Mouse (Mus musculus): ENCODE measurements around the gene Pomp. TPM values are rescaled to one million over a fixed set of nuclear protein-coding genes. Genes with fewer than 3 reads are reported as not detected.

The Pomp gene
- 100 to 1,000 TPM; 143 to 148 TPM for total RNA-seq (2021)
- long read RNA-seq, experiment 1, transcript Pomp-201 (6 exons, 1,579 nt): major isoform, 99 of 110 reads
- long read RNA-seq, experiment 1, partial matches to known transcripts: 4 of 110 reads
- long read RNA-seq, experiment 1, other reads (novel, unspliced or antisense): 5 of 110 reads
- long read RNA-seq, experiment 2, transcript Pomp-201 (6 exons, 1,579 nt): major isoform, 135 of 142 reads
- long read RNA-seq, experiment 2, partial matches to known transcripts: 2 of 142 reads
- long read RNA-seq, experiment 2, other reads (novel, unspliced or antisense): 4 of 142 reads

DNA sequence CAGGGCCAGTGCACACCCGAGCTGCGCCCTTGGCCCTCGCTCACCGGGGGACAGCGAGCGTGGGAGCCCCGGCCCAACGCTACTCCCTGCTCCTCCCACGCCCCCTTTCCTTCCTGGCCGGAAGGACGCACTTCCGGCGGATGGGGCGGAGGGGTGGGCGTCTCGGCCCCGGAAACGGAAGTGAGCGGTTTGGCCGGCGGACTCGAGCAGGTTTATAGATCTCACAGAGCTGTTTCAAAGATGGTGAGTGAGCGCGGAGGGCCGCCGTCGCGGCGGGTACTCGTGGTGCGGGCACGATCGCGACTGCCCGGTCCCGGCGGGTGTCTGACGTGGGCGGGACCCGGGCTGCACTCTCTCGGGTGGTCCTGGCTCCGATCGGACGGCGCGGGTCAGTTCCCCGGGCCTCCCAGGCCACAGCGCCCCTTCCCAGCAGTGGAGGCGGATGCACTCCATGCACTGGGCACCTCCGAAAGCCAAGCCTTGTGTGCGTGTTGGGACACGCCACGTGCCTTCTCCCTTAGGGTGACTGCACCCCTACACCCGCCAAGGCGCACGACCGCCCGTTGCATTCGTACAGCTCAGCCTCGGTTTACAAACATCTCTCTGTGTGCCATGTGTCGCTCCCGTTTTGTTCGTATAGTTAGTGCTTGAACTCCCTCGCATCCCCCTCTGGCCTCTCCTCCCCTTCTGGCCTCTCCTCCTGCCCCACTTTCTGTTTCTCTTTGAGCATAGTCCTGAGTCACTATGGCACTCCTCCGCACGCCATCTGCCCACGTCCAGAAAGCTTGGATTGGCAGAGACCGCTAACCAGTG lies at the start of gene Pomp:
Gene Pomp (plus strand): TSS at position 13 of the 813 bp plus-strand sequence.
- peak; percentile 90 to 93 for DNase-seq (ENCODE audit: low spot score in 2 of 2)
- TF ChIP-seq CTCF (conservative IDR thresholded peaks at IDR 0.05): no peak
- H3K4me3 ChIP-seq: peak within 1 kb of the TSS; percentile 94
- peak within 1 kb of the TSS; percentile 96 for H3K27ac ChIP-seq

DNA sequence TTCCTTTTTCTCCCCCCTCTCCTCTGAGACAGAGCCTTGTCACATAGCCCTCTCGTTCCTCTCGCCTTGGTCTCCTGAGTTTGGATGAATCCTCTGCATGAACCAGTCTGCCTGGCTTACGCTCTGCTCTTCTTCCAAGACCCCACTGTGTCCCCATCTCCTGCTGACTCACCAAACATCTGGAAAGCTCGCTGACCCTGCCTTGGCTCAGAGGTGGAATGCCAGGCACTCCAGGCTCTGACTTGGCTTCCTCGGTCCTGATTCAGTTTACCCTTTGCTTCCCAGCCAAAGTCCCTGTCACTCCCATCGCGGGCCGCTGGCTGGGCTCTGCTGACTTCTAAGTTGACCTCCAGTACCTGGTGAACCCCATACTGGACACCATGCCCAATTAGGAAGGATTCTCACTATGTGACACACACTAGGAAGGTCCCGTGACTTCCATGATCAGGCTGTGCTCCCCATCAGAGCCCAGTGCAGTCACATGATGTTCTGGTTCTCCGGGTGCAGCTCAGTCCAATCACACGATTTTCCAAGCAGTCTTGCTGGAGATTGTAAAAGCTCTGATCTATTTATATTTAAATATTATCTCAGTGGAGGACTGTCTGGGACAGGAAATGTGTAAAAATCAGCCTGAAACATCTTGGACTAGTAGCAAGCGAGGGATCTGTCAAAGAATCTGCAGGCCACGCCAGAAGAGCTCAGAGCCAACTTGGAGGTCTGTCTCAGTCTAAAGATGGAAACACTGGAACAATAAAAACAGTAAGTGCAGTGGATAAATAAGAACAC lies 47.8 kb upstream of the Pomp start:
- Histone ChIP-seq H3K4me3 (no peak overlapping the region), H3K27ac (no peak overlapping the region)
- DNase-seq (ENCODE audit: low spot score in 2 of 2): no peak
- TF ChIP-seq CTCF (conservative IDR thresholded peaks at IDR 0.05): no peak

DNA sequence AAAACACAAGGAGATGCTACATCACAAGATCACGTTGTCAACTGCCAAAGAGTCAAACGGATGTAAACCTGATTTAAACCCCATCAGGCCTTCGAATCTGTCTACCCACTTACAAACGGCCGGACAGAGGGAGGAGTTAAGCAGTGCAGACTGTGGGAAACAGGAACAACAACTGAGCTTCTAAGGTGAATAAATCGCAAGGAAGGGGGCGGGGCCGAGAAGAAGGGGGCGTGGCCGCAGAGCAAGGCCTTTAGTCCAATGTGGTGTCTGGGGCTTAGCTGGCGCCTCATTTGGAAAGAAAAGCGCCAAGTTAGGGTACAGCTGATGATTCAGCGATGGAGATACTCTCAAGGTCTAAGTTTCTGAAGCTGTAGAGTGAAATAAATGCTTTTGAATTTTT lies 45.3 kb upstream of the Pomp start:
- DNase-seq (ENCODE audit: low spot score in 2 of 2): no peak
- TF ChIP-seq CTCF (conservative IDR thresholded peaks at IDR 0.05): no peak
- no peak overlapping the region for H3K27ac ChIP-seq

DNA sequence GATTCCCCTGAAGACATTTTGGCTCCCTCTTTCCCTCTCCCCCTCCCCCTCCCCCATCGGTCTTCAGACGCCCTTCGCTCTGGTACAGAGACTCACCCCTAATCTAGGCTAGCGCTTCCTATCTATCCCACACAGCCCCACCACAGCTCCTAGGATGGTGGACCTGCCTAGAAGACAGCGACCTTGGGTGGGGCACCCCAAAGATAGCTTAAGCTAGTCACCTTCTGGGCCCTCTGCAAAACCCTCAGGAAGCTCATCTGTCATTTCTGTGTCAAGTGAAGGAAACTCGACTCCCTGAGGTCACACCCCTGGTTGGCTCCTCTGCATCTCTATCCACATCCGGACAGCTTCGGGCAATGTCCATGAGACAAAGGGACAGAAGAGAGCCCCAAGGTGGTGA lies 44.7 kb upstream of the Pomp start:
- H3K27ac ChIP-seq: no peak overlapping the region
- no peak for DNase-seq (ENCODE audit: low spot score in 2 of 2)
- no peak overlapping the region for H3K4me3 ChIP-seq
- TF ChIP-seq CTCF (conservative IDR thresholded peaks at IDR 0.05): no peak

More for the DNA sequence above, 45.3 kb upstream of the Pomp start:
- no peak overlapping the region for H3K4me3 ChIP-seq

DNA sequence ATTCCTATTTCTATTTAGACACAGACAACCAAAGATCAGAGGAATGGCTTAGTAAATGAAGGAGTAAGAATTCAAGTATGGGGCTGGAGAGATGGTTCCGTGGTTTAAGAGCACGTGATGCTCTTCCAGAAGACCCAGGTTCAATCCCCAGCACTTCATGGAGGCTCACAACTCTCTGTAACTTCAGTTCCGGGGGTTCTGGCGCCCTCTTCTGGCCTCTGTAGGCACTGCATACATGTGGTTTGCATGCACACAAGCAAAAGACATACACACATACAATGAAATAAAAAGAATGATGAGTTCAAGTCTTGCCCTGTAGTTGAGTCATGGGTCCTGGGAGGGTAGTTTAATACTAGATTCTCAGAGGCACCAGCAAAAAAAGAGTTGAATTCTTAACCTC lies 43.8 kb upstream of the Pomp start:
- no peak overlapping the region for H3K4me3 ChIP-seq
- TF ChIP-seq CTCF (conservative IDR thresholded peaks at IDR 0.05): peak; percentile 52
- DNase-seq (ENCODE audit: low spot score in 2 of 2): no peak
- no peak overlapping the region for H3K27ac ChIP-seq

DNA sequence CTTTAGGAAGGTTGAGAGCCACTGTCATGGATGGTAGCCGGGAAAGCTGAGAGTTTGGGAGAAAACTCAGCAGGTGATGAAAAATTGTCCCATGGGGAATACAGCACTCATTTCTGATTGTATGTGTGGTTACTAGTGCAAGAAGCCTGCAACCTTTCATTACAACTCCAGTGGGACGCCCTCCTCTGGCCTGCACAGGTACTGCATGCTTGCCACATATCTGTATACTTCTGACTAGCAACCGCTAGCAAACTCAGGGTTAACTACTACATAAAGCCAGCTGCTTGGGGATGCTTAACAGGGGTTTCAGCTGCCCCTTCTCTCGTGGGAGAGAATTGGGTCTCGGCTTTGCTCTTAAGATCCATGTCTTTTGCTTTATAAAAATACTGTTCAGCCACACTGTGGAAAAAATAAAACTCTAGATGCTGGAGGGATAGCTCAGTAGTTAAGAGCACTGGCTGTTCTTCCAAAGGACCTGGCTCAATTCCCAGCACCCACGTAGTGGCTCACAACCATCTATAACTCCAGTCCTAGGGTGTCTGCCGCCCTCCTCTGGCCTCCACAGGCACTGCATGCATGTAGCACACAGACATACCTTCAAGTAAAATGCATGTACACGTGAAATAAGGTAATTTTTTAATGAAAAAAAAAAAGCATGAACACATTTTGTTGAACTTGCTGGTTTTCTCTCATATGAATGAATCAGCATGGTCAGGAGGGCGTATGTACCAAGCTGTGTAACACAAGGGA lies 42.3 kb upstream of the Pomp start:
- Histone ChIP-seq H3K27ac (no peak overlapping the region), H3K4me3 (no peak overlapping the region)
- no peak for DNase-seq (ENCODE audit: low spot score in 2 of 2)
- TF ChIP-seq CTCF (conservative IDR thresholded peaks at IDR 0.05): peak; percentile 21

DNA sequence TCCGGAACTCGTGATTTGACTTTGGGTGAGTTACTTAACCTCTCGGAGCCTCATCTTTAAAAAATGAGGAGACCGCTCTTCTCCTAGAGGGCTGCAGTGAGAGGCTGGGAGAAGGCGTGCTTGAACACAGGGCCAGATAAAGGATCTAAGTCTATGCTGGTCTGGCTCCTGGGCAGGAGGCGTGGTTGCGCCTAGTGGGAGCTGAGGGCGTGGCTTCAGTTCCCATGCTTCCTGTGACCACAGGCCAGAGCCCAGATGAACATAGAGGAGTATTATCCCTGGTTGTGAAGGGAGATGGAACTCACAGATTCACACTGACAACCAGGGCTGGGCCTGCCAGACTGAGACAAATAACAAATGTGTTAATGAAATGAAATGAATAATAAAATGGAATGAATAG lies 41.4 kb upstream of the Pomp start:
- no peak overlapping the region for H3K27ac ChIP-seq
- no peak for TF ChIP-seq CTCF (conservative IDR thresholded peaks at IDR 0.05)
- no peak overlapping the region for H3K4me3 ChIP-seq
- DNase-seq (ENCODE audit: low spot score in 2 of 2): no peak

DNA sequence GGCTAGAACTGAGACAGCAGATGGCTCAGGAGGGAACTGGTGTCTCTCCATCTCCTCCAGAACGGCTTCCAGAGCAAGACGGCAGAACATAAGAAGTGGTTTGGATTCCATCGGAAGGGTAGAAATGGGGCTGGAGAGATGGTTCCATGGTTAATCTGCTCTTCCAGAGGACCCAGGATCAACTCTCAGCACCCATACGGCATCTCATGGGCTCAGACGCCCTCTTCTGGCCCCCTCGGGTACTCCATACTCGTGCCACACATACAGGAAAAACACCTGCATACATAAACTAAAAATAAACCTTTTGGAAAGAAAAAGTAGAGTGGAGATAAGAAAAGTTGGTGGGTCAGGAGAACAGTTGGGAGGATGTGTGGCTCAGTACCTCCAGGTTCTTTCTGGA lies 40.4 kb upstream of the Pomp start:
- Histone ChIP-seq H3K4me3 (no peak overlapping the region), H3K27ac (no peak overlapping the region)
- no peak for DNase-seq (ENCODE audit: low spot score in 2 of 2)
- TF ChIP-seq CTCF (conservative IDR thresholded peaks at IDR 0.05): peak; percentile 41

DNA sequence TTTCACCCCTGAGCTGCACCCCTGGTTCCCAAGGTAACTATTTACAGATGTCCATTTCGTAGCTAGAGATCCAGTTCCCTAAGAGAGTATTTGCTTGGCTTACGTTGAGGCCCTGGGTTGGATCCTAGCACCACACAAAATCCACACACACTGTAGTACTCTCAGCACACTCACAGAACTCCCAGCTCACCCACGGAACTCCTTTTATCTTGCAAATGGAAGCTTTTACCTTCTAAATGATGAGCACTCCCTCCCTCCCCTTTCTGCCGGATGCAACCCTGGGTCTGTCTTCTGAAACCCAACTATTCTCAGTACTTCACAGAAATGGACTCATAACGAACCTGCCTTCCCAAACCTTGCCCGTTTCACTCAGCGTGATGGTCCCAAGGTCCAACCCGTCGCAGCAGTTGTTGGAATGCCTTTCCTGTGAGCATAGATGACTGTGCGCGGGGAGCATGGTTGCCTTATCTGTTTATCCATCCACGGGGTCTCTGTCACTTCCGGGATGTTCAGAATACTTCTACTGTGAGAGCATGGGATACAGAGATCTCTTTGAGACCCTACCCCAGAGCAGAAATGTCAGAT lies 36.1 kb upstream of the Pomp start:
- TF ChIP-seq CTCF (conservative IDR thresholded peaks at IDR 0.05): no peak
- no peak overlapping the region for H3K4me3 ChIP-seq
- no peak for DNase-seq (ENCODE audit: low spot score in 2 of 2)
- no peak overlapping the region for H3K27ac ChIP-seq

DNA sequence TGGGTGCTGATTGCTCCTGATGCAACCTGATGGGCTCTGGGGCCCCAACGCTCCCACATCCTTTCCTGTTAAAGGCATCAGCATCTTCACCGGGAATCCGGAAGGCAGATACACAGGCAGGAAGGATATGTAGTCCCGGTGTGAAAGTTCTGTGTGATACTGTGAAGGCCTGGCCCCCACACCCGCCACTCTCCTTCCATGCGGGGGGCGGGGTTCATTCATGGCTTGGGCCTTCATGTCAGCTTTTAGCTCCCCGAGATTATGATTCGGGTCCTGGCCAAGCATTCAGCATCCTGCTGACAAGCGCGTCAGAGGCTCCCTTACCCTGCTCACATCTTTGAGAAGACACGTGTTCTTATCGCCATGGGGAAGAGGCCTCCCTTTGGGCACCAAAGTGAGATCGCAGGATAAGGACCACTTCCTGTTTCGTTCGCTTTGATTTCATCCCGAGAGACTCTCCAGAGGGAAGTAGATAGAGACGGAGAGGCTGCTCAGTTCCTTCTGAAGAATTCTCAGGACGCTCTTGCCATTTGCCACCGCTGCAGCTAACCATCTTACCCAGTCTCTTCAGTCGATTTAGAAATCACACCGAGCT lies 34.8 kb upstream of the Pomp start:
- H3K4me3 ChIP-seq: no peak overlapping the region
- TF ChIP-seq CTCF (conservative IDR thresholded peaks at IDR 0.05): no peak
- no peak for DNase-seq (ENCODE audit: low spot score in 2 of 2)
- no peak overlapping the region for H3K27ac ChIP-seq

DNA sequence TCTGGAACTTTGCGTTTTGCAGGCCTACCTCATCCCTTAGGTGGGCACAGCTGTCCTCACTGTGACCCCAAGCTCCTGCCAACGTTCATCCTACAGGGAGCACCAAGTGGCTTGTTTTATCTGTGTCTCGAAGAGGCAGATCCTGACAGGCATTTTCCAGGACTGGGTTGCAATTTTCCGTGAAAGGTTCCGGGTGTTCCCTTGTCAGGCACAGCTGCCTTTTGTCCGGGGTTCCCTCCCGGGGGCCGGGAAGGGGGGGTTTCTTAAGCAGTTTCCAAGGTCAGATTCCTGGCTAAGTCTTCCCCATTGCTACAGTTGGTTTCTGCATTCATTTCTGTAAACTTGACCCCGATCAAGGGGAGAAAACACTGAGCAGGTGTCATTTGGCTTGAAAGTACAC lies 34.2 kb upstream of the Pomp start:
- no peak for DNase-seq (ENCODE audit: low spot score in 2 of 2)
- H3K4me3 ChIP-seq: no peak overlapping the region
- no peak overlapping the region for H3K27ac ChIP-seq
- no peak for TF ChIP-seq CTCF (conservative IDR thresholded peaks at IDR 0.05)

DNA sequence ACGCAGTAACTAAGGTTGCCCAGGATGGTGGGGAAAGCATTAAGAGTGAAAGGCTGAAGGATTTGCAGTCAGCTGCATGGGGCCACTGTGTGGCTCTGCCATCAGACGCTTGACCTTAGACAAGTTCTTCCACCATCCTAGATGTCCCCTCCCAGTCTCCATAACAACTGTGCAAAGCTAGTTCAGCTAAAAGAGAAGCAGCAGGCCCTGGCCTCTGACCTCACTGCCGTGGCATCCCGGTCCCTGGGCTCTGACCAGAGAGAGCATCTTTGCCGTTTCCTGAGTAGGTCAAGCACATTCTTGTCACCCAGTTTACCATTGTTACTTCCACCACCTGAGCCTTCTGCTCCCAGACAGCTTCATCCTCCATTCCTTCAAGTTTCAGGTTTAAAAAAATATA lies 33.7 kb upstream of the Pomp start:
- H3K27ac ChIP-seq: no peak overlapping the region
- no peak for DNase-seq (ENCODE audit: low spot score in 2 of 2)
- H3K4me3 ChIP-seq: no peak overlapping the region
- TF ChIP-seq CTCF (conservative IDR thresholded peaks at IDR 0.05): no peak

Measured in layer of hippocampus, adult 2 months (tissue).